ENCODE assay signal across 16 mouse cellular contexts in the genomic region with DNA sequence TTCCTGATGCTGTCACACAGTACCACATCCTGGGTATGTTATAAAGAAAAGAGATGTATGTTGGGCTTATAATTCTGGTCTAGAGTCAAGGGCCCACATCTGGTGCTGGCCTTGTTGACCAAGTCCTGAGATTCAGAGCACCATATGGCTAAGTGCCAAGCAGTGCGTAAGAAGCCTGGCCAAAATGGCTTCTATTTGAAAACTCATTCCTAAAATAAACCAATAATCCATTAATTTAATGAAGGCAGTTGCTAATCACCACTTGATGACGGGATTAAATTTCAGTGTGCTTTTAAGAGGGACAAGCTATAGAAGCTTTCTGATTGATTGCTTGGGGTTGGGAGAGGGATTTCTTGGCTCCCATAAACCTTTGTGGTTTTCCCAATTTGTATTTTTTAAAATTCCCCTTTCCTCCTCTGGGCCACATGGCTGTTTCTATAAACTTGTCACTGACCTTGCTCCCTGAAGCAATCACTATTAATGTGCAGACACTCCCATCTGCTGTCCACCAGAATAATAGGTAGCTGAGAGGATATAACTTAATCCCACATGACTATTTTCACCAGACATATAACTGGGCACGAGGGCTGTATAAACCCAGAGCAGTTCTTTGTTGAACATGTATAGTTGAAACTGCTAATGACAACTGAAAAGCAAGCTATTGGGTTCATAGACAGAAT. TPM values are rescaled to one million over a fixed set of nuclear protein-coding genes. Genes with fewer than 3 reads are reported as not detected.
DNase-seq lines count a peak whose midpoint lies in the region; ATAC-seq and TF ChIP-seq lines count a peak whose summit lies in the region.
"Had no signal": no experiment of that assay in that cellular context is flagged by ENCODE, and none has a peak within 500 bp of the region (broad histone marks: within the 10 kb centered on the region; RNA-seq: fewer than 3 reads in every experiment).

No protein-coding gene starts in this region.

- H3K9ac ChIP-seq in heart, embryonic 16.5 days (ENCODE audit: low read length) = no peak overlapping the region
- no peak overlapping the region for H3K9ac ChIP-seq in lung, embryonic 14.5 days
- H3K9ac ChIP-seq in stomach, embryonic 16.5 days (ENCODE audit: low read length) = no peak overlapping the region
- H3K9ac ChIP-seq: embryonic facial prominence, embryonic 15.5 days; limb, embryonic 12.5 days; midbrain, embryonic 12.5 days had no signal

- H3K27ac ChIP-seq in heart, embryonic 16.5 days (ENCODE audit: low read length) = 0 out of 2 replicates have a peak overlapping the region, but pooled peaks have one; percentile 41
- no peak overlapping the region for H3K27ac ChIP-seq in heart, embryonic 10.5 days
- H3K27ac ChIP-seq in lung, embryonic 14.5 days (ENCODE audit: low read depth) = no peak overlapping the region
- peak overlapping the region; percentile 10; the same call in 1 of the 2 replicates for H3K27ac ChIP-seq in stomach, embryonic 16.5 days (ENCODE audit: low read length)
- H3K27ac ChIP-seq: embryonic facial prominence, embryonic 15.5 days; limb, embryonic 12.5 days; midbrain, embryonic 12.5 days had no signal

- no peaks in the 10 kb centered on the region for H3K9me3 ChIP-seq in heart, embryonic 16.5 days (replicated peaks; ENCODE audit: control insufficient read depth, low read length)
- no peaks in the 10 kb centered on the region for H3K9me3 ChIP-seq in heart, embryonic 10.5 days
- no peaks in the 10 kb centered on the region for H3K9me3 ChIP-seq in lung, embryonic 14.5 days (ENCODE audit: low read depth, low read length)
- H3K9me3 ChIP-seq in stomach, embryonic 16.5 days (replicated peaks; ENCODE audit: control insufficient read depth, low read length) = no peaks in the 10 kb centered on the region
- H3K9me3 ChIP-seq: embryonic facial prominence, embryonic 15.5 days; G1E; limb, embryonic 12.5 days; midbrain, embryonic 12.5 days had no signal

- ATAC-seq in heart, embryonic 16.5 days (replicated peaks; ENCODE audit: extremely low read depth, insufficient read depth, low FRiP score) = no peak
- ATAC-seq in lung, embryonic 14.5 days (ENCODE audit: insufficient read depth) = no peak
- ATAC-seq in stomach, embryonic 16.5 days (ENCODE audit: insufficient read depth, low FRiP score) = no peak
- no peak for ATAC-seq in cerebellum, adult (ENCODE audit: insufficient number of reproducible peaks, low FRiP score, low TSS enrichment)
- ATAC-seq: inflammation-experienced regulatory T-cells, adult 6 months had no signal

- no peak for DNase-seq in heart, embryonic 10.5 days (ENCODE audit: low spot score)
- no peak for DNase-seq in lung, embryonic 14.5 days
- DNase-seq in lung, postnatal 25 days (ENCODE audit: low spot score) = no peak
- peak; percentile 75 for DNase-seq in NIH3T3 (ENCODE audit: low read depth)
- DNase-seq: cerebellum, adult 9-11 months; gastrocnemius, postnatal 36 days; kidney, postnatal 10 days; retina, postnatal 1 day had no signal

- H3K4me3 ChIP-seq in heart, embryonic 16.5 days (ENCODE audit: low read length) = no peak overlapping the region
- no peak overlapping the region for H3K4me3 ChIP-seq in heart, embryonic 10.5 days
- no peak overlapping the region for H3K4me3 ChIP-seq in lung, embryonic 14.5 days (ENCODE audit: low read depth, low read length)
- no peak overlapping the region for H3K4me3 ChIP-seq in stomach, embryonic 16.5 days (replicated peaks; ENCODE audit: low read length)
- H3K4me3 ChIP-seq: embryonic facial prominence, embryonic 15.5 days; limb, embryonic 12.5 days; midbrain, embryonic 12.5 days had no signal

- TF ChIP-seq CTCF in lung, embryonic 14.5 days (IDR thresholded peaks at IDR 0.05; ENCODE audit: low read depth) = peak; percentile 19; the same call in 1 of the 2 replicates

- H3K4me1 ChIP-seq in heart, embryonic 16.5 days (ENCODE audit: control insufficient read depth, insufficient read depth, low read length) = peaks cover 41% of the 10 kb centered on the region
- H3K4me1 ChIP-seq in heart, embryonic 10.5 days = peaks cover 41% of the 10 kb centered on the region
- no peaks in the 10 kb centered on the region for H3K4me1 ChIP-seq in lung, embryonic 14.5 days (ENCODE audit: insufficient read depth)
- peaks cover 17% of the 10 kb centered on the region for H3K4me1 ChIP-seq in stomach, embryonic 16.5 days (ENCODE audit: control insufficient read depth, insufficient read depth, low read length)
- H3K4me1 ChIP-seq: midbrain, embryonic 12.5 days had no signal

- H3K27me3 ChIP-seq in heart, embryonic 16.5 days (ENCODE audit: control insufficient read depth, insufficient read depth, low read length) = no peaks in the 10 kb centered on the region
- H3K27me3 ChIP-seq in heart, embryonic 10.5 days (ENCODE audit: insufficient read depth, poor library complexity, severe bottlenecking) = no peaks in the 10 kb centered on the region
- no peaks in the 10 kb centered on the region for H3K27me3 ChIP-seq in lung, embryonic 14.5 days (ENCODE audit: insufficient read depth, low read length)
- no peaks in the 10 kb centered on the region for H3K27me3 ChIP-seq in stomach, embryonic 16.5 days (ENCODE audit: control insufficient read depth, insufficient read depth, low read length)
- H3K27me3 ChIP-seq: embryonic facial prominence, embryonic 15.5 days; midbrain, embryonic 12.5 days had no signal

- no peak overlapping the region for H3K4me2 ChIP-seq in heart, embryonic 16.5 days (ENCODE audit: low read depth, low read length)
- no peak overlapping the region for H3K4me2 ChIP-seq in lung, embryonic 14.5 days
- H3K4me2 ChIP-seq in stomach, embryonic 16.5 days (ENCODE audit: low read depth, low read length) = no peak overlapping the region
- H3K4me2 ChIP-seq: embryonic facial prominence, embryonic 15.5 days; limb, embryonic 12.5 days; midbrain, embryonic 12.5 days had no signal

- 0 out of 2 replicates have a peak, but pooled peaks cover 2% of the 10 kb centered on the region for H3K36me3 ChIP-seq in heart, embryonic 16.5 days (ENCODE audit: control insufficient read depth, insufficient read depth)
- no peaks in the 10 kb centered on the region for H3K36me3 ChIP-seq in heart, embryonic 10.5 days
- H3K36me3 ChIP-seq in lung, embryonic 14.5 days (ENCODE audit: insufficient read depth) = no peaks in the 10 kb centered on the region
- peaks cover 5% of the 10 kb centered on the region; the same call in 1 of the 2 replicates for H3K36me3 ChIP-seq in stomach, embryonic 16.5 days (ENCODE audit: control insufficient read depth, insufficient read depth, low read length)
- H3K36me3 ChIP-seq: embryonic facial prominence, embryonic 15.5 days; G1E; limb, embryonic 12.5 days; midbrain, embryonic 12.5 days had no signal

- WGBS in heart, embryonic 16.5 days = 82% methylated on average over 3 of the region's 3 CpGs
- 83% methylated on average over 3 of the region's 3 CpGs for WGBS in heart, embryonic 10.5 days
- WGBS in lung, embryonic 14.5 days = 52% methylated on average over 3 of the region's 3 CpGs
- 53% methylated on average over 3 of the region's 3 CpGs for WGBS in stomach, embryonic 16.5 days

RNA-seq across cellular contexts. Expression of a gene that starts 52.6 kb away (rescaled TPM):
- 4.2 and 5.3 TPM in 2 replicates for polyA plus RNA-seq in heart, embryonic 16.5 days (2015; fragmentation: Nextera tagmentation; extraction: Ambion mirVana)
- polyA plus RNA-seq in heart, embryonic 10.5 days (2016; fragmentation: Nextera tagmentation; extraction: Ambion mirVana) = 3.4 and 3.8 TPM in 2 replicates
- 3.6 TPM in 2 replicates for polyA plus RNA-seq in lung, embryonic 14.5 days (2014; fragmentation: Nextera tagmentation; extraction: Ambion mirVana)
- 6.4 and 6.7 TPM in 2 replicates for polyA plus RNA-seq in stomach, embryonic 16.5 days (2015; fragmentation: Nextera tagmentation; extraction: Ambion mirVana)

Comparison
In these comparisons a context has a peak if more than half of its experiments do, and no peak if none do; other contexts are left out.
1. H3K27ac ChIP-seq: peak in heart, embryonic 16.5 days (single experiment) and stomach, embryonic 16.5 days (single experiment); none in heart, embryonic 10.5 days (single experiment) and lung, embryonic 14.5 days (single experiment).